Mouse (Mus musculus) testis, postnatal 14 days (tissue): ENCODE results near the gene Brsk2.

Experiments
- DNase-seq: peaks from one replicate; pipeline ENCODE4 v3.0.0; 2021; ENCODE audit warnings: low spot score

Brsk2 gene

GRCm38 (mm10) chr7:141948906-141949798, at the start of gene Brsk2:
Brsk2 (plus strand) TSS chr7:141949751.
- peak; percentile 93 for DNase-seq

- DNase-seq, result peak; percentile 29
These were observed 47.7 kb upstream of the Brsk2 start for GRCm38 (mm10) chr7:141901825-141902224.

- peak; percentile 99 for DNase-seq
These were observed 47.3 kb upstream of the Brsk2 start for GRCm38 (mm10) chr7:141902269-141902729.

GRCm38 (mm10) chr7:141902791-141903190, 46.8 kb upstream of the Brsk2 start:
- DNase-seq, result no peak

GRCm38 (mm10) chr7:141908591-141908990, 41.0 kb upstream of the Brsk2 start:
- DNase-seq, result no peak

- DNase-seq, result no peak
These were observed 38.2 kb upstream of the Brsk2 start for GRCm38 (mm10) chr7:141911305-141911704.

GRCm38 (mm10) chr7:141918407-141918806, 31.1 kb upstream of the Brsk2 start, which contains the start of gene Tollip:
Tollip (minus strand) TSS chr7:141918507.
- no peak for DNase-seq

GRCm38 (mm10) chr7:141924121-141924520, 25.4 kb upstream of the Brsk2 start:
- peak; percentile 64 for DNase-seq

GRCm38 (mm10) chr7:141924917-141925316, 24.6 kb upstream of the Brsk2 start:
- peak; percentile 60 for DNase-seq

- DNase-seq, result no peak
These were observed 20.9 kb upstream of the Brsk2 start for GRCm38 (mm10) chr7:141928642-141929041.

- DNase-seq, result no peak
These were observed 15.2 kb upstream of the Brsk2 start for GRCm38 (mm10) chr7:141934128-141934898.

- no peak for DNase-seq
These were observed 14.6 kb upstream of the Brsk2 start for GRCm38 (mm10) chr7:141934951-141935350.

GRCm38 (mm10) chr7:141943444-141943843, 6.1 kb upstream of the Brsk2 start:
- DNase-seq, result no peak

GRCm38 (mm10) chr7:141945927-141946326, 3.6 kb upstream of the Brsk2 start:
- DNase-seq, result peak; percentile 20

GRCm38 (mm10) chr7:141947512-141947911, 2.0 kb upstream of the Brsk2 start:
- DNase-seq, result no peak

- no peak for DNase-seq
These were observed 1.5 kb upstream of the Brsk2 start for GRCm38 (mm10) chr7:141948045-141948444.

GRCm38 (mm10) chr7:141949799-141950103, 200 bp downstream of the Brsk2 start:
- no peak for DNase-seq

GRCm38 (mm10) chr7:141950104-141951013, 808 bp downstream of the Brsk2 start:
- peak; percentile 31 for DNase-seq

- no peak for DNase-seq
These were observed 2.3 kb downstream of the Brsk2 start for GRCm38 (mm10) chr7:141951821-141952220.

GRCm38 (mm10) chr7:141952920-141953319, 3.4 kb downstream of the Brsk2 start:
- no peak for DNase-seq

- no peak for DNase-seq
These were observed 4.1 kb downstream of the Brsk2 start for GRCm38 (mm10) chr7:141953616-141954015.
